Mouse (Mus musculus) layer of hippocampus, postnatal 36 days (tissue): Measurements from ENCODE around the gene Fcer1g. TPM values are rescaled to one million over a fixed set of nuclear protein-coding genes. Genes with fewer than 3 reads are reported as not detected.

Experiments used
- DNase-seq, 2 experiments: peaks; one replicate each; pipeline ENCODE4 v3.0.0; 2022
- total RNA-seq, 2 experiments: library from RNA; stranded (reverse); gene quantifications; 2 replicates each; pipeline ENCODE4 v1.2.3; 2021

Fcer1g gene
- total RNA-seq, 2 experiments from 2014 or later, result 13.5 to 15.2 TPM

- no peak for DNase-seq
These were observed 48.5 kb downstream of the Fcer1g start for GRCm38 (mm10) chr1:171185655-171186054.

GRCm38 (mm10) chr1:171184314-171184713 is 49.9 kb downstream of the Fcer1g start:
- no peak for DNase-seq

- no peak for DNase-seq
These were observed 50.5 kb downstream of the Fcer1g start for GRCm38 (mm10) chr1:171183620-171184019.

GRCm38 (mm10) chr1:171183025-171183424 is 51.1 kb downstream of the Fcer1g start:
- DNase-seq, result no peak

Other genes starting within 250 kb of the Fcer1g start
- under 1 TPM in 1 of 2 experiments, not detected in 1; 0.30 TPM for gene Fcgr4, start 215.4 kb downstream of the Fcer1g start, total RNA-seq
- 10 to 100 TPM in 1 of 2 experiments, 1 to 10 TPM in 1; 9.7 to 10.4 TPM for gene Fcgr3, start 169.4 kb downstream of the Fcer1g start, total RNA-seq
- 1 to 10 TPM in 1 of 2 experiments, under 1 TPM in 1; 0.92 to 1.8 TPM for gene Cfap126, start 120.4 kb downstream of the Fcer1g start, total RNA-seq
- 100 to 1,000 TPM; 191 to 202 TPM for gene Sdhc, start 83.8 kb downstream of the Fcer1g start, total RNA-seq
- not detected for gene Mpz, start 83.7 kb downstream of the Fcer1g start, total RNA-seq
- gene Pcp4l1, start 38.1 kb downstream of the Fcer1g start, total RNA-seq, result 10 to 100 TPM; 39.4 to 42.3 TPM
- under 1 TPM; 0.20 to 0.25 TPM for gene Nr1i3, start 20.4 kb downstream of the Fcer1g start, total RNA-seq
- 10 to 100 TPM; 72.4 to 80.2 TPM for gene Tomm40l, start 11.9 kb downstream of the Fcer1g start, total RNA-seq
- 1 to 10 TPM in 1 of 2 experiments, not detected in 1; 1.2 TPM for gene Apoa2, start 9.3 kb downstream of the Fcer1g start, total RNA-seq
- 10 to 100 TPM; 15.1 to 15.5 TPM for gene Adamts4, start 16.1 kb upstream of the Fcer1g start, total RNA-seq
- gene Ndufs2, start 17.0 kb upstream of the Fcer1g start, total RNA-seq, result 100 to 1,000 TPM; 275 to 286 TPM
- gene B4galt3, start 36.0 kb upstream of the Fcer1g start, total RNA-seq, result 10 to 100 TPM; 68.5 to 76.8 TPM
- 10 to 100 TPM; 28.0 to 31.4 TPM for gene Ppox, start 46.8 kb upstream of the Fcer1g start, total RNA-seq
- gene Usp21, start 53.6 kb upstream of the Fcer1g start, total RNA-seq, result 10 to 100 TPM; 66.9 to 70.5 TPM
- gene Ufc1, start 60.7 kb upstream of the Fcer1g start, total RNA-seq, result 100 to 1,000 TPM; 101 to 112 TPM
- 10 to 100 TPM; 36.5 to 41.3 TPM for gene Dedd, start 94.8 kb upstream of the Fcer1g start, total RNA-seq
- gene Nit1, start 111.3 kb upstream of the Fcer1g start, total RNA-seq, result 10 to 100 TPM; 45.9 to 49.5 TPM
- gene Pfdn2, start 111.3 kb upstream of the Fcer1g start, total RNA-seq, result 100 to 1,000 TPM; 160 to 166 TPM
- gene Klhdc9, start 126.4 kb upstream of the Fcer1g start, total RNA-seq, result 1 to 10 TPM; 4.1 to 4.7 TPM
- 1 to 10 TPM; 3.6 to 4.7 TPM for gene Nectin4, start 135.7 kb upstream of the Fcer1g start, total RNA-seq
- 1 to 10 TPM; 2.0 to 2.1 TPM for gene Arhgap30, start 154.6 kb upstream of the Fcer1g start, total RNA-seq
- 100 to 1,000 TPM; 114 to 132 TPM for gene Usf1, start 176.9 kb upstream of the Fcer1g start, total RNA-seq
- gene Tstd1, start 184.5 kb upstream of the Fcer1g start, total RNA-seq, result 1 to 10 TPM; 4.1 to 5.9 TPM
- 1 to 10 TPM; 5.0 to 6.6 TPM for gene F11r, start 203.2 kb upstream of the Fcer1g start, total RNA-seq